Mouse (Mus musculus) cerebellum, adult 11 months (tissue): ENCODE measurements around the gene Tex38.

Source experiments
- DNase-seq: peaks from one replicate; pipeline ENCODE4 v3.0.0; 2022

Gene Tex38

DNA sequence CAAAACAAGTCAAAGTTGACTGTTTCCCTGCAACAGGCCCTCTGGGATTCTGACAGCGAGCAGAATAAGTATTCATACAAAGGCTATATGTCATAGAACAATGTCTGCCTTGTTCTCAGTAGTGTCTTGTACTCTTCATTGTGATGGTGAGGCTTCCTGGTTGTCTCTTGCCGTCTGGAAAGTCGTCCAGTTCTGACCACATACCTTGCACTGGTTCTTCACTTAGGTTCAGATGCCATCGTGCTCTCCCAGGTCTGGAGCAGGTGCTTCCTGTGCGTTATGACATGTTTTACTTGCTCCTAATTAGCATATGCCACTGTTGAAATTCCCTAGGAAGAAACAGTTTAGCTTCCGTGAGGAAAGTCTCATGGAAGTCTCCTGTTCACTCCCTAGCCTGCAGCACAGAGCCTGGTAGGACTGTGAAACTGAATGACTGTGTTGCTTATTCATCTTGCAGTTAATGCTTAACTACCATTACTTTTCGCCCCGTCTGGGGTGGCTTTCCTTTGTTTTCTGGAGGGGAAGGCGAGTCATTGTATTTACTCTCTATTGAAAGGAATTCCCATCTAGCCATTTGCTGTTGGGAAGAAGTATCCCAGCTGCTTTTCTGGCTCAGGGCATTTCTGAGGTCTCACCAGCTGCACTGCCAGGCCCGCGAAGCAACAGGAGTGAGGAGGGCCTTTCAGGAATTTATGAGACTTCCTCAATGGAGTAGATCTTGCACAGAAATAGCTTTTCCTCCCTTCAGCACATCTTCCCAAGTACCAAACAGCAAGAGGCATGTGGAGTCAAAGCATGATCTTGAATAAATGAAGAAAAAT is 13.0 kb downstream of the Tex38 start:
- DNase-seq = no peak

DNA sequence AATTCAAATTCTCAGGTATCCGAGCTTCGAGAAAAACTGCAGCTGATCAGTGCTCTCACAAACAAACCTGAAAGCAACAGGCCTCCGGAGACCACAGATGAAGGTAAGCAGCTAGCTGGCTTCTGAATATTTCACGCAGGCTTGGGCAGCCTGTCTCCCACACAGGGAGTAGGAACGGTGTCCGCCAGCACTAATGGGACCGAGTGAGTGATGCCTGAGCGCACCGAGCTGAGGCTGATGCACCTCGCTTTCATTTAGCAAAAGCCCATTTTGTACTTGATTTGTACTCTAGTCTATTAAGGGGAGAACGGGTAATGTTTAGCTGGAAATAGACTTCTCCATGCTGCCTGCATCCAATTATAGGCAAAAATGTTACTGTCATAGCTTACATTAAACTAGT is 16.2 kb downstream of the Tex38 start:
- no peak for DNase-seq

DNA sequence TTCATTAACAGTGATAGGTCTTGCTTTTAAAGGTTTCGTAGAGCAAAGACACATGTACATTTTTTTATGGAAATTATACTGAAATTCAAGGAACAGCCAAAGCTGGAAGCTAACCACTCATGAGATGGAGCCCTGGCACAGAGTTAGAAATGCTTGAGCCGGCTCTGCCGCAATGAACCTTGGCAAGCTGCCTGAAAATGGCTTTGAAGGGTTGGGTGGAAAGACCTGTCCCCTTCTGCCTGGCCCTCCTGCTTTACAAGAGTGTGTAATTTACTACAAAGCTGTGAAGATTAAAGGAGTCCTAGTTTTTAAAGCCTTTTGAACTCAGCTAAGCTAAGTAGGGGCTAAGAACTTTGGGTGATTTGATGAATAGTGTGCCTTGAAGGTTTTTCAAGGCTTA is 19.6 kb downstream of the Tex38 start:
- DNase-seq = no peak

DNA sequence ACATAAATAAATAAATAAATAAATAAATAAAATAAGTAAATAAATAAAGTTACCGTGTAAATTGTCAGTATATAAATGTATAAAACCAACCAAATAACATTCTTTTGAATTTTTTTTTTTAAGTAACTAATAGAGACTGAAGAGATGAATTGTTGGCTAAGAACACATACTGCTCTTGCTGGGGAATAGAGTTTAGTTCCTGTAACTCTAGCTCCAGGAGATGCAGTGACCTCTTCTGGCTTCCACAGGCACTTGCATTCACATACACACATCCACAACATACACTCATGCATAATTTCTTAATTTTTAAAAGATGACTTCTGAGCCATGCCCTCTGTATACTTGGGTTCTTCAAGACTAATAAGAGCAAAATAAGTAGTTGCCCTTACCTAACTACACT is 26.0 kb downstream of the Tex38 start:
- no peak for DNase-seq

DNA sequence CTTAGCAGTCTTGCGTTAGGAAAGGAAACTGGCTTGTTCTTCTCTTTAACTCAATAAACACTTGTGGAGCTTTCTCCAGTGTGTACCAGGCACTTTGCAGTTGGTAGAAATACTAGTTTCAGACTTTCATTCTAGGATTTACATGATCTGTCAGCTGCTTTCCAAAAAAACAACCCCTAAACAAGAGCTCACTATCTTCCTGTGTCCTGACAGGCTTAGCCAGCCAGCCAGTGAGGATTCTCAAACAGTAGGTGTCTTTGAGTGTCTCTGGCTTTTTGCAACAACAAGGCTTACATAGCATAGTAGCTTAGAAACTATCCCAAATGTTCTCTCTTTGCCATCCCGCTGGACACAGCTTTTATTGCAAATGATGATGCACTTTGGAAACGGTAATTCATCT is 26.7 kb downstream of the Tex38 start:
- DNase-seq = no peak

DNA sequence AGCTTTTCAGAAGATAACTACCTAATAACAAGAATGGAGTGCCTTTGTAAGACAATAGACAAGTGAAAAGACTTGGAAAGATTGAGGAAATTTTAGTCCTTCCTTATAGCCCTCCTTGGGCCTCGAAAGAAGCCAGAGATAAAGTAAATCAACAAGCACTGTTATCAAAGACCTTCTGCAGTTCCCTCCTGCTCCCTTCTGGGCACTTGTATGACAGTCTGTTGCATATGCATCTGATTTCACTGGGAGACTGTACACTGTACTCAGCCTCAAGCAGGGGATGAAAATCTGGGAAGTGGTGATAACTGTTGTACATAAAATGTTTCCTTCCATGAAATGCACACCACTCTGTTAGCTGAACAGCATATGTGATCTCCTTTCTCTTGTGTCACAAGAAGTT is 31.5 kb downstream of the Tex38 start:
- DNase-seq = no peak

DNA sequence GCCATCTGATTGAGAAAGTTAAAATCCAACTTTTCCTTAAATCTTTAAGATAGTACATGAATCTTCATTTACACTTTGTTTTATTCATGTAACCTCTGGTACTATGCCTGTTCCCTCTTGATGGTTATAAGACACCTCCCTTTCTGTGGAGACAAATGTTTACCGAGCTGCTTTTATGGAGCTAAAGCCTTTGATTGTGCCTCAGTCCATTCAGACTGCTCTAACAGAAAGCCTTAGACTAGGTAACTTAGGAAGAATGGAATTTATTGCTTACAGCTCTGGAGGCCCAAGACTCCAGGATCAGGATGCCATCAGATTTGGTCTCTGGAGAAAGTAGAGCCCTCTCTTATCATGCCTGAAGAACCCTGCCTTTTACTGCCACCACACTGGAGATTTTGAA is 32.6 kb downstream of the Tex38 start:
- DNase-seq = no peak

DNA sequence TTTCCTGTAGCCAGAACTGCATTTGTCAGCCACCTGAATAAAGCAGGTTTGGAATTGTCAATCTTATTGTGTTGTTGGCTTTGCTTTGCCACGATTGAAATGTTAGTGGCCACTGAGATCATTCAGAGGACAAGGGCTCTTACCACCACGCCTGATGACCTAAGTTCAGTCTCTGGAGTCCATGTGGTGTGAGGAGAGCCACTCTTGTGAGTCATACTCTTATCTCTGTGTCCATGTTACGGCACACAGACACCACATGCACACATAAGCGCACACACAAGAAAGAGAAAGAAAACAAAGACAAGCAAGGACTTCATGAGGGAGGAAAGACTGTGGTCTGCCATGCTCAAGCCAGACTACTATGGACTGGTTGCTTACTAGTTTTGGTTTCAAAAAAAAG is 37.7 kb downstream of the Tex38 start:
- no peak for DNase-seq

DNA sequence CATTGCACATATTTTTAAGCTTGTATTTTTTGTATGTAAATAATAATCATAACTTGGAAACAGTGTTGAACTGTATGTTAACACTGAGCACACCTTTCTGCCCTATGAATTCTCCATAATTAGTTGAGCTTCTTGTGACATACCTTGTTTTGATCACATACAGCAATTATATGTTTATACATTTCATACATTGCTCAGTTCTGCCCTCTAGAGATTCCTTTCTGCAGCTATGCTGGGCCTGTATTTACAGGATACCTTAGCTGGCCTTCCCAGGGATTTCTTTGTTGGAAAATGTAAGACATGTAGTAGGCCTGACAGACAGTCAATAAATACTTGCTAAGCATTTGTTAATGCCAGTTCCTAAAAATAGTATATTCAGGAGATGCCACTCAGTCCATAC is 38.2 kb downstream of the Tex38 start:
- DNase-seq = no peak

DNA sequence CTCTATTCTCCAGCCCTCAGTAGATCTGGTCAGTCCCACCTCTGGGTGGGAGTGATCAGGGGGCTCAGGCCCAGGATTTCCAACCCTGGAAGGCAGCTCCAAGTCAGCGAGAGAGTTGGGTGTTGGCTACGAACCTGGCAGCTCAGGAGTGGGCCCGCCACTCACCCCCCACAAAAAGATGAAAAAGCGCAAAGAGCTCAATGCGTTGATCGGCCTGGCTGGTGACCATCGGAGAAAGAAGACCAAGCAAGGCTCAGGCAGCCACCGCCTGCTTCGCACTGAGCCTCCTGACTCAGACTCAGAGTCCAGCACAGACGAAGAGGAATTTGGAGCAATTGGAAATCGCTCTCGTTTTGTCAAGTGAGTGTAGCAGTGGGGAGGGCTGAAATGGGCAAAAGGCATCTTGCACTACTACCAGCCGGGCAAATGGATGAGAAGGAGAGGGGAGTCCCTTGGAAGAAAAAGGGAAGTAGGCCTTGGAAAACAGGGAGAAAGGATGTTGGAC is 42.3 kb downstream of the Tex38 start:
- DNase-seq = no peak

DNA sequence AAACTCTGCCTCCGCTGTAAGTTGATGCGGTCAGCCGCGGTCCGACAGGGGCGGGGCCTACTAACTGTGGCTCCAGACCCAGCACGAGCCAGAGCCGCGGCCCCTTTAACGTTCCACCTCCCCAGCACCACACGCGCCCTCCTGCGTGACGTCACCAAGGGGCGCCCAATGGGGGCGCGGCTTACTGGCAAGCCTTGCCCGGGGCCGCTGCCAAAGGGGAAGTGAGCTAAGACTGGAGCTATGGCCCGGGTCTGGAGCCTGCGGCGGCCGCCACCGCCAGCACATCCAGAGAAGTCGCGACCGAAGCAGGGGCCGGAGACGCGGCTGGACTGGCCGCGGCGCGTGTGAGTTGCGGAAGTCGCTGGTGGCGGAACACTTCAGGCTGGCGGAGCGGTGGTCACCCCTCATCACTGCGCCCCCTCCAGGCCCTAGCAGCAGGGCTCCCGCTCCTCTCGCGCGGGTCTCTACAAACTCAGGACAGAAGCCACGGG is 43.2 kb downstream of the Tex38 start, which contains the start of gene Efcab14:
TSS of gene Efcab14 (plus strand) at position 194 of the 491 bp plus-strand sequence.
- DNase-seq = peak; percentile 97

DNA sequence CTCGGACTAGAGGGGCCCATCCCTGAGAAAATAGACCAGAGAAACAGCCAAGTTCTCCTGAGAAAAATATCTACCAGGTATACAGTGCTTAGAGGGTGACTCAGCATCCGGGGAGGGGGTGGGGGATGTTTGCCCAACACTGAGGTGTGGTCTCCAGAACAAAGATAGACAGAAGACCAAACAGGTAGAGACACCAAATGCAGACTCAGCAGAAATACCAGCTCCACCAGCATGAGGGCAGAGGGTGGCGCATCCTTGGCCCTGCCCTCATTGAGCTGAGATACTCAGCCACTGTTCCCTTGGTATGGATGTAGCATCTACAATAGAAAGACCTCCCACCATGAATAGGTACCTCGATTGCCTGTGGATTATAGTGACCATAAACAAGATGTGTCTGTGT is 46.0 kb downstream of the Tex38 start:
- no peak for DNase-seq

DNA sequence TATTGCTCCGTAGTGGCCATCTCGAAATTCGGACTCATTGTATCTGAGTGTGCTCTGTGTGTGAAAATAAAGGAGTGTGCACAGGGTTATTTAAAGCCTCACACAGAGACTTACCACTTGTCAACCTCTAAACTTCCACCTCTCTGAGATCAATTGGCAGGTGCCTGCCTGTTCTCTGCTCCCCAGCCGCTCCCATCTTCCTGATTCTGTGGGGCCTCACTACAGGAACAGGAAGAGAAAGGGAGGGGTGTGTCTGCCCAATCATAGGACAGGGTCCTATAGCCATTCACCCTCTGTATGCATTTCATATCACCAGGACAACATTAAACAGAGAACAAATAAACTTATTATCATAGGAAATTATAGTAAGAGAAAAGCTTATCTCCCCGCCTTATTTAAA is 47.1 kb downstream of the Tex38 start:
- no peak for DNase-seq

DNA sequence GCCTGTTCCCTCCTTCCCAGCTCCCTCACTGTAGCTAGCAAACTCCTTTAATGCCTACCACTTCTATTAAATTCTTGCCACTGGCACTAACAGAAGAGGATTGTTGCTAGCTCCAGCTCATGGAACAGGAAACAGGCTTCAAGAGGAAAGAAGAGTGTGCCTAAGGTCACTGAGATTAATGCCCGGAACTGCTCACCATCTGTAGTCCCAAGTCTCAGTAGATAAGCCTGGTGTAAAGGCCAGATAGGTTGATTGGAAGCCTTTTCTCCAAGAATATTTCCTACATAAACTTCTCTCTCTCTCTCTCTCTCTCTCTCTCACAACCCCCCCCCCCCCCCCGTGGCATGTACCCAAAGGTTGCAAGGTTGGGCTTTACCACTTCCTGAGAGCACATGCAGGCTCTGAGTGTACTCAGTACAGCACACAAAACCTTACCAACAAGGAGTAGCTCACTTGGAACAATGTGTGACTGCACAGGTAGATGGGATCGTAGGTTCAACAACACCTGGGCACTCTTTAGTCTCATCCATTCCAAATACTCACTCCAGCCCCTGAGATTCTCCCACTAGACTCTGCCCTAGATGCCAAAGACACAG is 48.5 kb downstream of the Tex38 start:
- no peak for DNase-seq

DNA sequence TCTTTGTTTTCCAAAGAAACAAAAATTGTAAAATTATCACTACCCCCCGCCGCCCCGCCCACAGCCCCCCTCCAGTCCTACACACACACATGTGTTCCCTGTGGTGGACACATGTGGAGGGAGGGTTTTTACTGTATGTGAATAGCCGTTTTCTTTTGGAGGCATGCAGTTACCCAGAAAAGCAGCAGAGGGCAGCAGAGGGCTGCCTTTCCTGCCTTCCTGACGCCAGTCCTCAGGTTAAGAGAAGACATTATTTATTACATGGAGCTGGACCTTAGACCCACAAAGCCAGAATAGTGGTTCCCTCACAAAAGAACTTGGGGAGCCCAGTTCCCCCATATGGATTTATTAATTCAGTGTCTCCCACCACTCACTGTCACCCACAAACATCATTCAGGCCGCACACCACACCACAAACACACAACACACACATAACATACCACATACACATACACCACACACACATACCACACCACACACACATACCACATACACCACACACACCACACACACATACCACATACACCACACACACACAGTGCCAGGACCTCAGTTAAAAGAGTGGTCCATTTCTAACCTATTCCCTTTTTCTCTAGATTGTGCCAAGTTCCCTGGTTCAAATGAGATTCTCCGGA is 49.1 kb downstream of the Tex38 start:
- peak; percentile 64 for DNase-seq
